Mouse (Mus musculus) CD4-positive helper T cell, adult 2 months (primary cell): ENCODE measurements around the gene Myzap.

Experiments
- DNase-seq: peaks from one replicate; pipeline ENCODE4 v3.0.0-alpha.2; 2012; ENCODE audit warnings: low read depth, missing footprints, low spot score

Myzap gene

GRCm38 (mm10) chr9:71544831-71545230 lies 47.3 kb downstream of the Myzap start:
- no peak for DNase-seq

GRCm38 (mm10) chr9:71543443-71544222 lies 48.5 kb downstream of the Myzap start:
- peak; percentile 57 for DNase-seq

- no peak for DNase-seq
These were observed 49.9 kb downstream of the Myzap start for GRCm38 (mm10) chr9:71542292-71542691.

GRCm38 (mm10) chr9:71540739-71541138 lies 51.4 kb downstream of the Myzap start:
- DNase-seq: no peak

GRCm38 (mm10) chr9:71535730-71536129 lies 56.4 kb downstream of the Myzap start:
- DNase-seq: no peak

GRCm38 (mm10) chr9:71535036-71535435 lies 57.1 kb downstream of the Myzap start:
- no peak for DNase-seq

GRCm38 (mm10) chr9:71529960-71530359 lies 62.2 kb downstream of the Myzap start:
- no peak for DNase-seq

- no peak for DNase-seq
These were observed 64.7 kb downstream of the Myzap start for GRCm38 (mm10) chr9:71527438-71527837.

GRCm38 (mm10) chr9:71523901-71524300 lies 68.3 kb downstream of the Myzap start:
- no peak for DNase-seq

GRCm38 (mm10) chr9:71519836-71520235 lies 72.3 kb downstream of the Myzap start:
- no peak for DNase-seq

GRCm38 (mm10) chr9:71517487-71517886 lies 74.7 kb downstream of the Myzap start:
- no peak for DNase-seq

- DNase-seq: no peak
These were observed 76.3 kb downstream of the Myzap start for GRCm38 (mm10) chr9:71515862-71516261.

- DNase-seq: no peak
These were observed 78.6 kb downstream of the Myzap start for GRCm38 (mm10) chr9:71513566-71513965.

- DNase-seq: no peak
These were observed 79.3 kb downstream of the Myzap start for GRCm38 (mm10) chr9:71512899-71513298.

GRCm38 (mm10) chr9:71498391-71499182 lies 93.6 kb downstream of the Myzap start:
- no peak for DNase-seq

GRCm38 (mm10) chr9:71496637-71497036 lies 95.5 kb downstream of the Myzap start:
- DNase-seq: no peak

- no peak for DNase-seq
These were observed 98.4 kb downstream of the Myzap start for GRCm38 (mm10) chr9:71493771-71494170.

- no peak for DNase-seq
These were observed 99.7 kb downstream of the Myzap start for GRCm38 (mm10) chr9:71492296-71493025.

GRCm38 (mm10) chr9:71490076-71490475 lies 102.1 kb downstream of the Myzap start:
- no peak for DNase-seq

GRCm38 (mm10) chr9:71486127-71486526 lies 106.0 kb downstream of the Myzap start:
- no peak for DNase-seq

- DNase-seq: peak; percentile 92
These were observed 106.6 kb downstream of the Myzap start, which contains the start of gene Polr2m for GRCm38 (mm10) chr9:71485475-71486094. TSS of gene Polr2m (minus strand) at chr9:71485935.
